Mouse (Mus musculus): ENCODE results near the gene Acbd4.

Gene Acbd4

GRCm38 (mm10) chr11:103113771-103114170, 12.3 kb downstream of the Acbd4 start:
- no peak for DNase-seq (ENCODE audit: low spot score in 2 of 2)

DNA sequence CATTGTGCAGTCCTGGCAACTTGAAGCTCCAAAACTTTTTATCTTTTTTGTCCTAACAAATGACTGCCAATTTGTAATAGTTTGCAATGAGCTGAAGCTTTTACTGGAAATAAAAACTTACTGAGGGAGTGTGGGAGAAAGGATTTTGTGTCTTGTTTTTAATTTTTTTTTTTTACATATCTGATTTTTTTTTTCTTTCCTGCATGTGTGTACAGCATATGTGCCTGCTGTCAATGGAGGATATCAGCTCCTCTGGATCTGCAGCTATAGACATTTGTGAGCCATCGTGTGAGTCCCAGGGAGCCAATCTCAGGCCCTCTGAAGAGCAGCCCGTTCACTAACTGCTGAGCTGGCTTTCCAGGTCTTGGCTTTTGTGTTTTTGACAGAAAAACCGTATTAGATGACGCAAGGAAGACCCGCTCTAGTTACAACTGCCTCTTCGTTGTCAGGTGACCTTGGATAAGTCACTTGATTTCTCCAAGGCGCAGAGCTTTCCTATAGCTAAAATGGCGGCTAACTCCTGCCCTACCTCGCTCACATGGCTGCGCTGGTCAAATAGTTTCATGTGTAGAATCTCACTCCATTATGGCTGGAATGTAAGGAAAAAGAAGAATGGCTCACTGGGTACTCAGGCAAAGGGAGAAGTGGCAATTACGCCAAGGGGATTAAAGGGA, 12.9 kb downstream of the Acbd4 start:
- no peak for DNase-seq (ENCODE audit: low spot score in 2 of 2)

GRCm38 (mm10) chr11:103115163-103116007, 13.9 kb downstream of the Acbd4 start:
- DNase-seq (ENCODE audit: low spot score in 2 of 2): peak; percentile 76 to 82

GRCm38 (mm10) chr11:103116008-103116818, 14.7 kb downstream of the Acbd4 start, which contains the start of gene Hexim1:
Gene Hexim1 (plus strand): TSS chr11:103116231.
- peak; percentile 99 to 100 for DNase-seq (ENCODE audit: low spot score in 2 of 2)

DNA sequence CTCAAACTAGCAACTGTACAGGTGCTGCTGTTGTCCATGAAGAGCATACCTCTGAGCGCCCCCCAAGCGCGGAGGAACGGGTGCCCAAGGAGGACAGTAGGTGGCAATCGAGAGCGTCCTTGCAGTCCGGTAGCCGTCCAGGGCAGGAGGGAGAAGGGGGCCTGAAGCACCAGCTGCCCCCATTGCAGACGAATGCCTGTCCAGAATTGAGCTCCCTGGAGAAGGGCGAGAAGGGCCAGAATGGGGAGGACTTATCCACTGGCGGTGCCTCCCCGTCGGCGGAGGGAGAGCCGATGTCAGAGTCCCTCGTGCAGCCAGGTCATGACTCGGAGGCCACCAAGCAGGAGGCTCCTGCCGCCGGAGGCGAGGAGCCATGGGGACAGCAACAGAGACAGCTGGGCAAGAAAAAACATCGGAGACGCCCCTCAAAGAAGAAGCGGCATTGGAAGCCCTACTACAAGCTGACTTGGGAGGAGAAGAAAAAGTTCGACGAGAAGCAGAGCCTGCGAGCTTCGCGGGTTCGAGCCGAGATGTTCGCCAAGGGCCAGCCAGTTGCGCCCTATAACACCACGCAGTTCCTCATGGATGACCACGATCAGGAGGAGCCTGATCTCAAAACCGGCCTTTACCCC, 15.6 kb downstream of the Acbd4 start:
- peak; percentile 72 to 84 for DNase-seq (ENCODE audit: low spot score in 2 of 2)

DNA sequence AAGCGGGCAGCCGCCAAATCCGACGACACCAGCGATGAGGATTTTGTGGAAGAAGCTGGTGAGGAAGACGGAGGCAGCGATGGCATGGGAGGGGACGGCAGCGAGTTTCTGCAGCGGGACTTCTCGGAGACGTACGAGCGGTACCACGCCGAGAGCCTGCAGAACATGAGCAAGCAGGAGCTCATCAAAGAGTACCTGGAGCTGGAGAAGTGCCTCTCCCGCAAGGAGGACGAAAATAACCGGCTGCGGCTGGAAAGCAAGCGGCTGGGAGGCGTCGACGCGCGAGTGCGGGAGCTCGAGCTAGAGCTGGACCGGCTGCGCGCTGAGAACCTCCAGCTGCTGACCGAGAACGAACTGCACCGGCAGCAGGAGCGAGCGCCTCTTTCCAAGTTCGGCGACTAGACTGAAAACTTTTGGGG, 16.1 kb downstream of the Acbd4 start:
- DNase-seq (ENCODE audit: low spot score in 2 of 2): no peak

- DNase-seq (ENCODE audit: low spot score in 2 of 2): no peak
These were observed 17.4 kb downstream of the Acbd4 start for GRCm38 (mm10) chr11:103118866-103119265.

DNA sequence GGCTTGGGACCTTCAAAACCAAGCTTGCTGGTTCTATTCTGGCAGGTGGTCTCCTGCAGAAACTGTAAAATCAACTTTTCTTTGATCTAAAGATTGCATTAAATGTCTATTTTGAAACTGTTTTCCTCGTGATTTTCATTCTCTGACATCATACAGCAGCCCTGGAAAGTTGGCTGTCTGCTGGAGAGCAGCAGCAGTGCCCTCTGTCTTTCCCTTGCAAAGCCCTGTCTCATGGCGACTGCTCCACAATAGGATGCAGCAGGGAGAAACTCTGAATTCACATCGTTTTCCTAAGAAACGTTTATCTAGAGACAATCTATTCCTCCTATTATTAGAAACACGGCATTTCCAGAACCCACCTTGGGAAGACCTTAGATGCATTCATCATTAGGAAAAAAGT, 18.1 kb downstream of the Acbd4 start:
- no peak for DNase-seq (ENCODE audit: low spot score in 2 of 2)

DNA sequence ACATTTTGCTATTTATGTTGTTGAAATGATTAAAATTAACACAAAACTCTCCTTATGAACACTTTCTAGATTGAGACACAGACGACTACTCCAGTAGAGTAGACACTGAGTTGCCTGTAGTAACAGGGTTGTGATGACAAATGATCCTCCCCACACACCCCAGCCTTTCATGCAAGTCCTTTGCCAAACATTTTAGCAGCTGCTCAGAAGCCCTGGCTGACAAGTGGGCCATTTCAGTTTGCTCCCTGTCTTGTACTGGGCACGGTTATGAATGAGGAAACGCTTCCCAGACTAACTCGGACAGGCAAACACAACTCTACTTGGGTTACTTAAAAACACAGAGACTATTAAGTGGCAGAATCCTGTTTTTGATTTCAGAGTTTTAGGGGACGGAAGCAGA, 18.8 kb downstream of the Acbd4 start:
- no peak for DNase-seq (ENCODE audit: low spot score in 2 of 2)

DNA sequence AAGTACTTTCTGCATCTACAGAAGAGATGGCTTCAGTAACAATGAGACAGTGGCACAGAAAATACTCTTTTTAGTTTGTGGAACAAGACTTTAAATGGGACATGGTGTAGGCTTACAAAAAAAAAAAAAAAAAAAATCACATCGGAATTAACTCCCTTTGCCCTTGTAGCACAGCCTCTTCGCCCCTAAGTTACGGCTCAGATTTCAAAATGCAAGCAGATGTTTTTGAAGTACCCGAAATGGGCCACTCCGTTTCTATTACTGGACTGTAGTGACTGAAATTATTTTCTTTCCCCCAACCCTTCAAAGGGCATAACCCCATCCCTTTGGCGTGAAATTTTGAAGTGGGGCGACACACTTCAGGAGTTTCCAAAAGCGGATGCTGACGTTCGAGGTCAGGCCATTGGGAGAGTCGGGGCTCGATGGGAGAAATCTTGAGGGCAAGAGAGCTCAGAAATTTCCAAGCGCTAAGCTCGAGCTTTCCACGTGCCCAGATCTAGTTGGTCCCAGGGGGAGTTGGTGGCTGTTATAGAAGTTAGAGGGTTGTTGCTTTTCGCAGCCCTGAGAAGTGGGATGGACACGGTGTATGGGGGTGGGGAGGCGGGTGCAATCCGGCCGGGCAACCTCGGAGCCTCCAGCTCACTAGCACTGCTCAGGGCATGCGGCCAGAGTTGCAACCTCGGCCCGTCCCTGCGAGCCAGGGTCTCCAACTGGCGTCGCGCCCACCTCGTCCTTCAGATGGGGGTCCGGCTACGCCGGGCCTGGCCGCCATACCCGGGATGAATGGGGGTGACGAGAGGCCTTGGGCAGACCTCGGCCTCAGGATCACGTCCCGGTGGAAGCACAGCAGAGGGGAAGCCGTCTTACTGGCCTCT, 30.5 kb downstream of the Acbd4 start, which contains the start of gene Hexim2:
Gene Hexim2 (plus strand): TSS at position 729 of the 875 bp plus-strand sequence.
- DNase-seq (ENCODE audit: low spot score in 2 of 2): peak; percentile 45 to 72

- DNase-seq (ENCODE audit: low spot score in 2 of 2): peak; percentile 99 to 100
These were observed 31.3 kb downstream of the Acbd4 start for GRCm38 (mm10) chr11:103132576-103133455.

DNA sequence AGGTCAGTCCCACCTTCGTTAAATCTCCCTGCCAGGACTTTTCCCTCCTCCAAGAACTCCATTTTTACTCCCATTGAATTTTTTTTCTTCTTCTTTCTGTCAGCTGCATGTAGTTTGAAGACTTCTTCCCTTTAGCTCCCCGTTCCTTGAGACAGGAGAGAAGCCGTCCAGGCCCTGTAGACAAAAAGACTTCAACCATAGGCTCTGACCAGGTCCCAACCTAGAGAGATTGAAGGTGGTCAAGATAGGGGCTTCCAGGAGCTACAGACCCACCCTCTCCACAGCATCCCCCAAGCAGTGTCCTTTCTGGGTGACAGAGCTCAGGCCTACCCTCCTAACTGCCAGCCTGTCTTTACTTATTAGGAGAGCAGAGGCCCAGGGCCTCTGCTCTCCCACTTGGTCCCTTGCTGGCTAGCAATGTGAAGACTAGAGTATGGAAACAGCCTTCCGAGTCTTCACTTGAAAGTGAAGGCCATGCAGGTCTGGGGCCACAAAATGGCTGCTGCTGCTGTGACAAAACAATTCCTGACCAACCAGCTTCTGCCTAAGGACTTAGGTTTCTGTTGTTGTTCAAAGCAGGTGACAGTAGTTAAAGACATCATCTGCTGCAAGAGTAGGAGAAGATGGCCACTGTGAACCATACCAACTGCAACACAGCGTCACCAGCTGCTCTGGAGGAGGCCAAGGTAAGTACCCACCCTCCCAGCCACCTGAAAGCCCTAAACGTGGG, 32.1 kb downstream of the Acbd4 start:
- DNase-seq (ENCODE audit: low spot score in 2 of 2): no peak

- DNase-seq (ENCODE audit: low spot score in 2 of 2): no peak
These were observed 32.7 kb downstream of the Acbd4 start for GRCm38 (mm10) chr11:103134221-103134620.

DNA sequence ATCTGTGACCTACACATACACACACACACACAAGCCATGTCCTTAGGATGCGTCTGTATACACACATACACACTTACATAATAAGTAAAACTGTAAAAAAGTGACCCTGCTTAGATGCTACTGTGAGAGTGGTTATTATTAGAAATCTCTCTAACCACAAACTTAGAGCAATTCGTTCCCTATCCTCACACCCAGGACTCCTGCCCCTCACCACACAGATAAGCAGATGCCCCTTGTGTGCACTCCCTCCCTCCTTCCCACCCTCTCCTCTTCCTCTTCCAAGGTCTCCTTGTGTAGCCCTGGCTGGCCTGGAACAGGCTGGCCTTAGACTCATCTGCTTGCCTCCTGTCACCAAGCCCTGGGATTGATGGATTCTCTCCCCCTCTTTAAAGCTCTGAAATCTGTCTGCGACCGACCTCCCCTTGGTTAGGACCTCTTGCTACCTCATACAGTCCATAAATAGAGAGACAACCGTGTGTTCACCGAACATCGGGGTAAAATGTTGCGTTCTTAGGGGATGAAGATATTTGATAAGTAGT, 34.6 kb downstream of the Acbd4 start:
- no peak for DNase-seq (ENCODE audit: low spot score in 2 of 2)

DNA sequence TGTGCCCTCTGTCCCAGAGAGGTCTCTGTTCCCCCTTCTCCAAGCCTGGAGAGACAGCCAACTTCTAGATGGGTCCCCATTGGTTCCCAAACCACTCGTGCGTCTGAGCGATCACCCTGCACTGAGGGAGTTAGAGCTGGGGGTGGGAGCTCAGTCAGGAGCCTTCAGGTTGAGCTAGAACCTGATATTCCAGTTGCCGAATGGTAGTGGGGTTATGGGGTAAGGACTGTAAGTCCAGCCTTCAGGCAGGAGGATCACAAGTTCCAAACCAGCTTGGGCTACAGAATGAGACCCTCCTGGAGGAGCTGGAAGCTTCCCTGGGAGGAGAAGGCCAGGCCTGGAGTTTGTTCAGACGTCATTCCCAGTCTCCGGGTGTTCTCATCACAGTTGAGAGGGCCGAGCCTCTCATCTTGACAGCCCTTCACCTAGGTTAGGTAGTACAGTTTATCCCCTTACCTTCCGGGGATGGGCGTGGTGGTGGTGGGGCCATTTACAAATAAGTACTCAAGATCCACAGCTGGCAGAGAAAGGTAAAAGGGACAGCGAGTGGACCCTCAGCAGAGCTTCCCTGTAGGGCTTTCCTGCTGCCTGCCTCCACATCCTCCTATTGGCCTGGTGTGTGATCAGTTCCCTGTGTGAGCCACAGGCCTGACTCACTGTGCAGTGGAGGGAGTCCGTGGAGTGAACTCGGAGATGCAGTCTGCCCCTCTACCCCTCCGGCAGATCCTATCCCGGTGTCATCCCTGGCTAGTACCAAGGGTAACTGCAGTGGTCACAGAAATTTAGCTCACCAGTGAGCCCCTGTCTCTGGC, 38.7 kb downstream of the Acbd4 start:
- DNase-seq (ENCODE audit: low spot score in 2 of 2): no peak

DNA sequence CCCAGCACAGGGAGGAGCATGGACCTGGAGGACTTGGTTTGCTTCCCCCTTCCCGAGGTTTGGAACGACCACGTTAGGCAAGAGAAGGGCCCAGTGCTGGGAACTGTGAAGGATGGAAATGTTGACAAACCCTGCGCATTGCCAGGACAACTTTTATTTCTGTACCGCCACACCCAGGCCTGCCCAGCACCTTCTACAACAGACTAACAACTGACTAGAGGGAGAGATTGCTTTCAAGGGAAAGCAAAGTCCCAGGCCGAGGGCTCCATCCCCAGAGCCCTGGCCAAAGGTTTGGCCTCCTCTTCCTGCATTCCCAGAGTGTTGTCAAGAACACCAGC, 39.2 kb downstream of the Acbd4 start:
- DNase-seq (ENCODE audit: low spot score in 2 of 2): peak in 1 of 2 experiments; percentile 14

GRCm38 (mm10) chr11:103141101-103141943, 39.8 kb downstream of the Acbd4 start:
- peak; percentile 49 to 66 for DNase-seq (ENCODE audit: low spot score in 2 of 2)
